Mouse (Mus musculus): Measurements from ENCODE around the gene Cidec. TPM values are rescaled to one million over a fixed set of nuclear protein-coding genes. Genes with fewer than 3 reads are reported as not detected.

Cidec gene
- not detected in 2 replicates for polyA plus RNA-seq (2016; fragmentation: Nextera tagmentation; extraction: Ambion mirVana)

GRCm38 (mm10) chr6:113435664-113436205 is at the start of gene Cidec:
TSS of gene Cidec (minus strand) at chr6:113435760.
- no peak for DNase-seq (ENCODE audit: low spot score)
- WGBS = 79% methylated on average over 9 of the region's 9 CpGs
- no peak within 1 kb of the TSS for H3K27ac ChIP-seq
- H3K36me3 ChIP-seq = no peaks in the 10 kb centered on the region
- no peaks in the 10 kb centered on the region for H3K9me3 ChIP-seq
- no peaks in the 10 kb centered on the region for H3K4me1 ChIP-seq (replicated peaks)
- no peak within 1 kb of the TSS for H3K4me3 ChIP-seq
- no peaks in the 10 kb centered on the region for H3K27me3 ChIP-seq (ENCODE audit: insufficient read depth, poor library complexity, severe bottlenecking)

- Histone ChIP-seq H3K27ac (peak overlapping the region; percentile 94), H3K4me3 (peak overlapping the region; percentile 62), H3K36me3 (peaks cover 22% of the 10 kb centered on the region), H3K9me3 (no peaks in the 10 kb centered on the region), H3K27me3 (ENCODE audit: insufficient read depth, poor library complexity, severe bottlenecking) (peaks cover 38% of the 10 kb centered on the region), H3K4me1 (replicated peaks) (peaks cover 53% of the 10 kb centered on the region)
- DNase-seq (ENCODE audit: low spot score) = peak; percentile 38
- 15% methylated on average over 10 of the region's 10 CpGs for WGBS
These were observed 48.2 kb upstream of the Cidec start for GRCm38 (mm10) chr6:113483729-113484128.

- under 1% methylated on average over 26 of the region's 26 CpGs for WGBS
- H3K27ac ChIP-seq = peak within 1 kb of the TSS; percentile 94
- no peaks in the 10 kb centered on the region for H3K9me3 ChIP-seq
- H3K27me3 ChIP-seq (ENCODE audit: insufficient read depth, poor library complexity, severe bottlenecking) = peaks cover 40% of the 10 kb centered on the region
- peaks cover 53% of the 10 kb centered on the region for H3K4me1 ChIP-seq (replicated peaks)
- peak within 1 kb of the TSS; percentile 62 for H3K4me3 ChIP-seq
- DNase-seq (ENCODE audit: low spot score) = peak; percentile 95
- H3K36me3 ChIP-seq = peaks cover 16% of the 10 kb centered on the region
These were observed 47.6 kb upstream of the Cidec start, which contains the start of gene Creld1 for GRCm38 (mm10) chr6:113483100-113483615. TSS of gene Creld1 (plus strand) at chr6:113483297.

- Histone ChIP-seq H3K27me3 (ENCODE audit: insufficient read depth, poor library complexity, severe bottlenecking) (peaks cover 40% of the 10 kb centered on the region), H3K36me3 (peaks cover 11% of the 10 kb centered on the region; the same call in 1 of the 2 replicates), H3K4me3 (peak overlapping the region; percentile 62), H3K4me1 (replicated peaks) (peaks cover 51% of the 10 kb centered on the region), H3K9me3 (no peaks in the 10 kb centered on the region), H3K27ac (peak overlapping the region; percentile 94)
- DNase-seq (ENCODE audit: low spot score) = no peak
- under 1% methylated on average over 65 of the region's 65 CpGs for WGBS
These were observed 47.0 kb upstream of the Cidec start for GRCm38 (mm10) chr6:113482477-113483099.

- 68% methylated on average over 18 of the region's 18 CpGs for WGBS
- H3K4me1 ChIP-seq (replicated peaks) = peaks cover 45% of the 10 kb centered on the region
- DNase-seq (ENCODE audit: low spot score) = no peak
- no peak overlapping the region for H3K4me3 ChIP-seq
- no peak overlapping the region for H3K27ac ChIP-seq
- H3K9me3 ChIP-seq = no peaks in the 10 kb centered on the region
- no peaks in the 10 kb centered on the region for H3K36me3 ChIP-seq
- H3K27me3 ChIP-seq (ENCODE audit: insufficient read depth, poor library complexity, severe bottlenecking) = peaks cover 40% of the 10 kb centered on the region
These were observed 45.2 kb upstream of the Cidec start for GRCm38 (mm10) chr6:113480555-113481373.

GRCm38 (mm10) chr6:113478906-113479305 is 43.3 kb upstream of the Cidec start:
- Histone ChIP-seq H3K36me3 (no peaks in the 10 kb centered on the region), H3K9me3 (no peaks in the 10 kb centered on the region), H3K4me3 (no peak overlapping the region), H3K27me3 (ENCODE audit: insufficient read depth, poor library complexity, severe bottlenecking) (peaks cover 40% of the 10 kb centered on the region), H3K4me1 (replicated peaks) (peaks cover 30% of the 10 kb centered on the region), H3K27ac (no peak overlapping the region)
- DNase-seq (ENCODE audit: low spot score) = no peak
- 83% methylated on average over 10 of the region's 10 CpGs for WGBS

- Histone ChIP-seq H3K4me3 (no peak overlapping the region), H3K27ac (no peak overlapping the region), H3K27me3 (ENCODE audit: insufficient read depth, poor library complexity, severe bottlenecking) (peaks cover 41% of the 10 kb centered on the region), H3K4me1 (replicated peaks) (peaks cover 23% of the 10 kb centered on the region), H3K36me3 (no peaks in the 10 kb centered on the region), H3K9me3 (no peaks in the 10 kb centered on the region)
- DNase-seq (ENCODE audit: low spot score) = no peak
- WGBS = 54% methylated on average over 7 of the region's 7 CpGs
These were observed 41.8 kb upstream of the Cidec start for GRCm38 (mm10) chr6:113477353-113477752.

- Histone ChIP-seq H3K27me3 (ENCODE audit: insufficient read depth, poor library complexity, severe bottlenecking) (peaks cover 43% of the 10 kb centered on the region), H3K4me1 (replicated peaks) (peaks cover 41% of the 10 kb centered on the region), H3K4me3 (no peak overlapping the region), H3K9me3 (no peaks in the 10 kb centered on the region), H3K27ac (no peak overlapping the region), H3K36me3 (no peaks in the 10 kb centered on the region)
- 90% methylated on average over 6 of the region's 6 CpGs for WGBS
- no peak for DNase-seq (ENCODE audit: low spot score)
These were observed 38.2 kb upstream of the Cidec start for GRCm38 (mm10) chr6:113473715-113474114.

- Histone ChIP-seq H3K27me3 (ENCODE audit: insufficient read depth, poor library complexity, severe bottlenecking) (peaks cover 46% of the 10 kb centered on the region), H3K4me1 (replicated peaks) (peaks cover 44% of the 10 kb centered on the region), H3K9me3 (no peaks in the 10 kb centered on the region), H3K27ac (no peak overlapping the region), H3K36me3 (no peaks in the 10 kb centered on the region), H3K4me3 (no peak overlapping the region)
- 84% methylated on average over 2 of the region's 2 CpGs for WGBS
- DNase-seq (ENCODE audit: low spot score) = no peak
These were observed 37.7 kb upstream of the Cidec start for GRCm38 (mm10) chr6:113473246-113473645.

- Histone ChIP-seq H3K27ac (no peak overlapping the region), H3K27me3 (ENCODE audit: insufficient read depth, poor library complexity, severe bottlenecking) (peaks cover 49% of the 10 kb centered on the region), H3K4me1 (replicated peaks) (peaks cover 40% of the 10 kb centered on the region), H3K4me3 (no peak overlapping the region), H3K36me3 (no peaks in the 10 kb centered on the region), H3K9me3 (no peaks in the 10 kb centered on the region)
- no peak for DNase-seq (ENCODE audit: low spot score)
- WGBS = 65% methylated on average over 10 of the region's 10 CpGs
These were observed 36.5 kb upstream of the Cidec start for GRCm38 (mm10) chr6:113472061-113472460.

- Histone ChIP-seq H3K36me3 (no peaks in the 10 kb centered on the region), H3K9me3 (no peaks in the 10 kb centered on the region), H3K4me1 (replicated peaks) (peaks cover 40% of the 10 kb centered on the region), H3K4me3 (peak within 1 kb of the TSS; percentile 36), H3K27me3 (ENCODE audit: insufficient read depth, poor library complexity, severe bottlenecking) (peaks cover 49% of the 10 kb centered on the region), H3K27ac (peak within 1 kb of the TSS; percentile 68)
- 19% methylated on average over 12 of the region's 12 CpGs for WGBS
- DNase-seq (ENCODE audit: low spot score) = peak; percentile 33
These were observed 35.9 kb upstream of the Cidec start, which contains the start of gene Il17rc for GRCm38 (mm10) chr6:113471297-113471936. TSS of gene Il17rc (plus strand) at chr6:113471427.

GRCm38 (mm10) chr6:113469432-113469831 is 33.9 kb upstream of the Cidec start:
- DNase-seq (ENCODE audit: low spot score) = peak; percentile 82

More at GRCm38 (mm10) chr6:113469432-113469831, 33.9 kb upstream of the Cidec start:
- H3K4me1 ChIP-seq (replicated peaks) = peaks cover 47% of the 10 kb centered on the region
- H3K27me3 ChIP-seq (ENCODE audit: insufficient read depth, poor library complexity, severe bottlenecking) = peaks cover 55% of the 10 kb centered on the region
- H3K36me3 ChIP-seq = no peaks in the 10 kb centered on the region
- H3K27ac ChIP-seq = peak overlapping the region; percentile 72
- 2% methylated on average over 31 of the region's 31 CpGs for WGBS
- no peaks in the 10 kb centered on the region for H3K9me3 ChIP-seq
- peak overlapping the region; percentile 48 for H3K4me3 ChIP-seq

Measured in hindbrain, embryonic 10.5 days (tissue).